In the genomic region with DNA sequence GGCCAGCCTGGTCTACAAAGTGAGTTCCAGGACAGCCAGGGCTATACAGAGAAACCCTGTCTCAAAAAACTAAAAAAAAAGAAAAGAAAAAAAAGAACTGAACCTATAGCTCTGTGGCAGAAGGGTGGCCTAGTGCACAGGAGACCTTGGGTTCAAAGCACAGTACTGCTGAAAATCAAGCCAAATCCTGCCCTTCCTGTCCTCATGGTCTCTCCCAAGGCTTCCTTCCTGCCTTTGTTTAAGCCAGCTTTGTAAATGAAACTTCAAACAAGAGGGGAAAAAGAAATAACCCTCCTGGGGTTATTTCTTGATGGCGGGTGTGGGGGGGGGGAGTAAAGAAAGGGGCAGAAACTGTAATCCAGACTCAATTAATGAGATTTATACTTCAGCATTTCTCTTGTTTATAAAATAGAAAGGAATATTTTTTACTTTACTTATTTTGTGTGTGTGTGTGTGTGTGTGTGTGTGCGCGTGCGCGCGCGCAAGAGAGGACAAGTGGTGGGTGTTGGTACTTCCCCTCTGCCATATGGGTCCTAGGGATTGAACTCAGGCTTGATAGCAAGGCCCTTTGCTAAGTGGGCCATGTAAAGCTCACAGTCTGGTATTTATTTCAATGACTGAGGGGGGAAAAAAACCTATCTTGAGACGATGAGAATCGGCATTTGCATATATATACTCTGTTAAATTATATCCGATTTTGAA, we compare ENCODE assay signal across 9 mouse cellular contexts. TPM values are rescaled to one million over a fixed set of nuclear protein-coding genes. Genes with fewer than 3 reads are reported as not detected.
DNase-seq lines count a peak whose midpoint lies in the region; ATAC-seq and TF ChIP-seq lines count a peak whose summit lies in the region.
"Had no signal": no experiment of that assay in that cellular context is flagged by ENCODE, and none has a peak within 500 bp of the region (broad histone marks: within the 10 kb centered on the region; RNA-seq: fewer than 3 reads in every experiment).

No protein-coding gene starts in this region.

- peak overlapping the region; percentile 97; the same call in 1 of the 2 replicates for H3K27ac ChIP-seq in stomach, embryonic 15.5 days
- no peak overlapping the region for H3K27ac ChIP-seq in stomach, postnatal 0 days (replicated peaks)

- ATAC-seq in stomach, embryonic 15.5 days (ENCODE audit: insufficient read depth, low FRiP score, low read depth): no peak
- no peak for ATAC-seq in stomach, postnatal 0 days (ENCODE audit: low FRiP score, low TSS enrichment)

- intact Hi-C loops in heart, postnatal 36 days (cut with DNase I): no loop called here

- TF ChIP-seq EP300 in stomach, postnatal 0 days (optimal IDR thresholded peaks at IDR 0.05): no peak

- peak overlapping the region; percentile 82 for H3K4me2 ChIP-seq in stomach, embryonic 15.5 days
- H3K4me2 ChIP-seq in stomach, postnatal 0 days (replicated peaks; ENCODE audit: low read depth): no peak overlapping the region

- H3K4me3 ChIP-seq in stomach, embryonic 15.5 days (replicated peaks): no peak overlapping the region
- no peak overlapping the region for H3K4me3 ChIP-seq in stomach, postnatal 0 days (ENCODE audit: low read depth, low read length)

- H3K9me3 ChIP-seq in stomach, embryonic 15.5 days: no peaks in the 10 kb centered on the region
- no peaks in the 10 kb centered on the region for H3K9me3 ChIP-seq in stomach, postnatal 0 days (ENCODE audit: control insufficient read depth, low read length)

- WGBS in stomach, embryonic 15.5 days: 90% methylated on average over 10 of the region's 10 CpGs
- 90% methylated on average over 10 of the region's 10 CpGs for WGBS in stomach, postnatal 0 days

- peaks cover 8% of the 10 kb centered on the region; the same call in 1 of the 2 replicates for H3K4me1 ChIP-seq in stomach, embryonic 15.5 days
- no peaks in the 10 kb centered on the region; the same call in 1 of the 2 replicates for H3K4me1 ChIP-seq in stomach, postnatal 0 days (replicated peaks; ENCODE audit: control insufficient read depth, insufficient read depth)

- no peak for TF ChIP-seq CTCF in stomach, postnatal 0 days (IDR thresholded peaks at IDR 0.05; ENCODE audit: low read depth)

- no peaks in the 10 kb centered on the region for H3K36me3 ChIP-seq in stomach, embryonic 15.5 days
- no peaks in the 10 kb centered on the region for H3K36me3 ChIP-seq in stomach, postnatal 0 days (ENCODE audit: control insufficient read depth, insufficient read depth, low read length)
- H3K36me3 ChIP-seq in splenic B cell, adult 2 months (ENCODE audit: control insufficient read depth, insufficient read depth, low read length, poor library complexity, severe bottlenecking): no peaks in the 10 kb centered on the region

- DNase-seq in heart, adult 8-10 months (ENCODE audit: low spot score): peak; percentile 72
- DNase-seq in heart, postnatal 36 days: no peak
- no peak for DNase-seq in stomach, postnatal 0 days (ENCODE audit: low spot score)
- peak; percentile 43 for DNase-seq in kidney, postnatal 14 days
- peak; percentile 25 for DNase-seq in splenic B cell, adult 2 months (ENCODE audit: low read depth, low spot score)
- DNase-seq in testis, postnatal 10 days (ENCODE audit: low spot score): no peak
- DNase-seq in cerebellum, postnatal 10 days: no peak
- DNase-seq: forebrain, postnatal 0 days had no signal

- H3K27me3 ChIP-seq in stomach, embryonic 15.5 days (replicated peaks): no peaks in the 10 kb centered on the region
- H3K27me3 ChIP-seq in stomach, postnatal 0 days (ENCODE audit: control insufficient read depth, insufficient read depth, low read length): no peaks in the 10 kb centered on the region
- H3K27me3 ChIP-seq in splenic B cell, adult 2 months (ENCODE audit: control insufficient read depth, insufficient read depth, low read length, poor library complexity, severe bottlenecking): no peaks in the 10 kb centered on the region

- H3K9ac ChIP-seq in stomach, embryonic 15.5 days: no peak overlapping the region
- no peak overlapping the region for H3K9ac ChIP-seq in stomach, postnatal 0 days (ENCODE audit: low read length)

RNA-seq across cellular contexts. Expression of a gene that starts 1.4 kb away (rescaled TPM):
- total RNA-seq in heart, adult 8-10 months (2022): 10 to 100 TPM; 29.9 to 32.3 (median 31.6) TPM
- 10 to 100 TPM; 30.9 to 37.7 TPM for total RNA-seq in heart, postnatal 36 days (2021)
- 8.9 and 9.5 TPM in 2 replicates for polyA plus RNA-seq in stomach, embryonic 15.5 days (2015; fragmentation: Nextera tagmentation; extraction: Ambion mirVana)
- polyA plus RNA-seq in stomach, postnatal 0 days (2015; fragmentation: Nextera tagmentation; extraction: Ambion mirVana): 6.3 and 6.4 TPM in 2 replicates

RNA-seq across cellular contexts. Expression of a gene that starts 24.9 kb away (rescaled TPM):
- 100 to 1,000 TPM; 157 to 170 (median 164) TPM for total RNA-seq in heart, adult 8-10 months (2022)
- 100 to 1,000 TPM; 170 to 173 TPM for total RNA-seq in heart, postnatal 36 days (2021)
- 372 and 389 TPM in 2 replicates for polyA plus RNA-seq in stomach, embryonic 15.5 days (2015; fragmentation: Nextera tagmentation; extraction: Ambion mirVana)
- 257 and 275 TPM in 2 replicates for polyA plus RNA-seq in stomach, postnatal 0 days (2015; fragmentation: Nextera tagmentation; extraction: Ambion mirVana)

Comparison
In these comparisons a context has a peak if more than half of its experiments do, and no peak if none do; other contexts are left out.
1. DNase-seq: peak in heart, adult 8-10 months (single experiment), kidney, postnatal 14 days (single experiment) and splenic B cell, adult 2 months (single experiment); none in heart, postnatal 36 days (0 of 2), stomach, postnatal 0 days (single experiment), testis, postnatal 10 days (single experiment) and cerebellum, postnatal 10 days (0 of 2).